Mouse (Mus musculus) CH12.LX (cell line): ENCODE measurements around the gene Gm49673. TPM values are rescaled to one million over a fixed set of nuclear protein-coding genes. Genes with fewer than 3 reads are reported as not detected.
"Not testable (repeated sequence)": the region's sequence is repeated elsewhere in the genome, so short reads cannot be mapped to it uniquely, and the experiment has no call there.

Experiments used
- DNase-seq: peaks from one replicate; pipeline ENCODE4 v3.0.0-alpha.2; 2013; ENCODE audit errors: extremely low read depth
- H3K27ac ChIP-seq: 2 replicates; pipeline ENCODE4 v1.5.1; 2012; ENCODE audit warnings: low read depth, mild to moderate bottlenecking, control low read depth, moderate library complexity; ENCODE audit not compliant: insufficient read depth
- H3K27me3 ChIP-seq: replicated peaks from 2 replicates; pipeline ENCODE3; 2012; ENCODE audit warnings: inconsistent platforms
- H3K36me3 ChIP-seq, 2 experiments: replicated peaks in 1 of 2; 2 replicates each; pipeline versions ENCODE3 to v1.6.1; 2012; ENCODE audit warnings: inconsistent platforms in 1 of 2, low read length in 1 of 2, mild to moderate bottlenecking in 1 of 2, mixed read lengths in 1 of 2, moderate library complexity in 1 of 2; ENCODE audit not compliant: control insufficient read depth in 1 of 2, insufficient read depth in 1 of 2
- H3K4me1 ChIP-seq, 2 experiments: 2 replicates each; pipeline ENCODE4 v1.6.1; 2012; ENCODE audit warnings: inconsistent platforms in 1 of 2, moderate library complexity in 1 of 2; ENCODE audit not compliant: insufficient read depth in 2 of 2, control insufficient read depth in 1 of 2
- H3K4me2 ChIP-seq: 2 replicates; pipeline ENCODE4 v1.6.1; 2012; ENCODE audit warnings: low read depth, mild to moderate bottlenecking, control low read depth; ENCODE audit not compliant: poor library complexity, insufficient read depth, severe bottlenecking
- H3K4me3 ChIP-seq, 3 experiments: fragments of 150-350 bp in 1 of 3; sonication (generic) in 1 of 3; replicated peaks in 1 of 3; 2 replicates each; pipeline versions ENCODE3 to v1.5.1; 2011 to 2012; ENCODE audit warnings: low read depth in 2 of 3, low read length in 2 of 3, mild to moderate bottlenecking in 2 of 3, moderate library complexity in 2 of 3, control low read depth in 1 of 3, improper control_type of control experiment in 1 of 3, inconsistent platforms in 1 of 3, mixed read lengths in 1 of 3; ENCODE audit not compliant: poor library complexity in 1 of 3
- H3K79me2 ChIP-seq: replicated peaks from 2 replicates; pipeline ENCODE4 v1.6.1; 2012; ENCODE audit warnings: mild to moderate bottlenecking, moderate library complexity; ENCODE audit not compliant: control insufficient read depth, poor library complexity, insufficient read depth, severe bottlenecking; ENCODE audit errors: extremely low read depth
- H3K9ac ChIP-seq: 2 replicates; pipeline ENCODE4 v1.6.1; 2012; ENCODE audit warnings: low read depth, mild to moderate bottlenecking, control low read depth, moderate library complexity; ENCODE audit not compliant: insufficient read depth
- H3K9me3 ChIP-seq: replicated peaks from 2 replicates; pipeline ENCODE3; 2012; ENCODE audit warnings: low read length, inconsistent platforms, mixed read lengths
- dilution Hi-C: fragments of 300-500 bp; cut with MboI; formaldehyde crosslinking; loops from 2 replicates; pipeline ENCODE4 v1.14.3; 2020; ENCODE audit warnings: low sequenced_read_pairs; ENCODE audit not compliant: extremely low pct_unique_long_range_greater_than_20kb, extremely low pct_ligation_motif_present
- in situ Hi-C: fragments of 300-500 bp; cut with MboI; formaldehyde crosslinking; loops from 3 replicates; pipeline ENCODE4 v1.14.3; 2019; ENCODE audit warnings: low sequenced_read_pairs, low pct_ligation_motif_present, low pct_unique_long_range_greater_than_20kb, mixed read lengths
- polyA plus RNA-seq: library from polyadenylated mRNA; unstranded; fragments of >175 nt; gene quantifications from 2 replicates; pipeline ENCODE4 v1.2.1, GENCODE M21; 2012; ENCODE audit warnings: low read depth; ENCODE audit not compliant: insufficient read length
- total RNA-seq, 2 experiments: library from RNA; depleted of rRNA; stranded (reverse); fragments of 300-350 nt in 1 of 2; fragments of >200 nt in 1 of 2; gene quantifications; 2 replicates each; pipeline ENCODE4 v1.2.3; 2012 to 2014

The Gm49673 gene
- total and polyA plus RNA-seq, 3 experiments: 0.10 TPM; not detected in 2

DNA sequence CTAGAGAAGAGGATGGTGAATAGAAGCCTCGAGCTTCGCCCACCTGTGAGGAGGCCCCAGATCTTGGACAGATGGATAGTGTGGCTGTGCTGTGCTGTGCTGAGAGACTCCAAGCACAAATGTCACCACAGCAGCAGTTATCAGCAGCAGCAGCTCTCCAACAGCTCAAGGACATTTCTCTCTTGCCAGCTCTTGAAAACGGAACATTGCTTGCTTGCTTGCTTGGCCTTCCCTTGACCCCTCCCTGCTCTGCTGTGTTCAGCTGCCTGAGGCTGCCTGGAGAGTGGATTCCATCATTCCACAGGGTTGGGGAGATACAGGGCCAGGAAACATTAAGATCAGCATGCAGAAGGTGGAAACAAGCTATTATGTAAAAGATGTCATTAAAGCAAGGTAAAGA is 24.6 kb downstream of the Gm49673 start:
- H3K9ac ChIP-seq, H3K27me3 ChIP-seq, dilution Hi-C loops, H3K27ac ChIP-seq, H3K4me2 ChIP-seq, H3K4me3 ChIP-seq, H3K4me1 ChIP-seq, in situ Hi-C loops, H3K9me3 ChIP-seq, H3K36me3 ChIP-seq, DNase-seq, H3K79me2 ChIP-seq: not testable (repeated sequence)

DNA sequence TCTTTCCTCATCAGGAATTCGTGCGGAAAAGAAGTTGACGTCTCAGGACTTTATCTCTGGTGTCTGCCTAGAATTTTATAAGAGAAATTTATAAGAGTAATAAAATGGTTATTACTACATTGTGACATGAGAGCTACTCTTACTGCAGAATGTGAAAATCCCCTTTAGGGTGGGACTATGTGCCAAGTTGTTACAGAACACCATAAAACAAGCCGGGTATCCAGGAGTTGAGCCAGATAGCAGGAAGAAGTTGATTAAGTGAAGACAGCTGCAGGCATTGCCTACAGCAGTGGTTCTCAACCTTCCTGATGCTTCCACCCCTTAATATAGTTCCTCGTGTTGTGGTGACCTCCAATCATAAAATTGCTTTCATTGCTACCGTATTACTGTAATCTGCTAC is 30.7 kb downstream of the Gm49673 start:
- H3K79me2 ChIP-seq, H3K4me2 ChIP-seq, DNase-seq, dilution Hi-C loops, in situ Hi-C loops, H3K9me3 ChIP-seq, H3K27me3 ChIP-seq, H3K27ac ChIP-seq, H3K9ac ChIP-seq, H3K4me3 ChIP-seq, H3K4me1 ChIP-seq, H3K36me3 ChIP-seq: not testable (repeated sequence)

DNA sequence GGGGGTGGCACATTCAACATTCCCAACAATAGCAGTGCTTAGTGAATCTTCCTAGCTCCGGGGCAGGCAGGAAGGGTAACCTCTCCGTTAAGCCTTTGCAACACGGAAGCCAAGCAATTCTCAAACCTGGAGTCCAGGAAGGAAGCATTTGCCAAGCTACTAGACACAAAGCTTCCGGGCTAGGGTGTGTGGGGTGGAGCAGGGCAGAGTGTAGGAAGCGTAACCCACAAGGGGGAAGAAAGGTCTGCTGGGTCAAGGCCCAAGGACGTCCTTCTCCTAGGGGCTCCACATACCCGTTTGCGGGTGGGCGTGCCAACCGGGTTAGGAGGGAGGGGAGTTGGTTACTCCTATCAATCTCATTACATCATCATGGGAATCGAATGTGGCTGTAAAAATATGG is 31.2 kb downstream of the Gm49673 start:
- H3K9me3 ChIP-seq, H3K27ac ChIP-seq, H3K4me1 ChIP-seq, H3K4me3 ChIP-seq, in situ Hi-C loops, H3K36me3 ChIP-seq, H3K27me3 ChIP-seq, dilution Hi-C loops, H3K4me2 ChIP-seq, H3K9ac ChIP-seq, DNase-seq, H3K79me2 ChIP-seq: not testable (repeated sequence)

DNA sequence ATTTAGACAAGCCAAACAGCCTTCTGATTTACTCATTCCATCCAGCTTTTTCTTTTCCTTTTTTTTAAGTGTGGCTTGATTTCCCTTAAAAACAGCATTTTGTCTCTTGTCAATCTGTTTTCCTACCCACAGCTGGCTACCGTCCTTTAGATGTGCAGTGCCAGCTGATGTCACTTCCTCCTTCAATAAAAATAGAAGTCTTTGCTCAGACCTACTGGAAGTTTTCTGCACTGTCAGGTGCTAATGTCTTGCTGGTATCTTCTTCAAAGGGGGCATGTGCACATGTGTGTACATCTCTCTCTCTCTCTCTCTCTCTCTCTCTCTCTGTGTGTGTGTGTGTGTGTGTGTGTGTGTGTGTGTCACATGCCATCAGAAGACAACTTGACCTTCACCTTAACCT is 35.4 kb downstream of the Gm49673 start:
- H3K4me3 ChIP-seq, dilution Hi-C loops, H3K27me3 ChIP-seq, in situ Hi-C loops, H3K36me3 ChIP-seq, H3K27ac ChIP-seq, DNase-seq, H3K4me1 ChIP-seq, H3K4me2 ChIP-seq, H3K79me2 ChIP-seq, H3K9ac ChIP-seq, H3K9me3 ChIP-seq: not testable (repeated sequence)

DNA sequence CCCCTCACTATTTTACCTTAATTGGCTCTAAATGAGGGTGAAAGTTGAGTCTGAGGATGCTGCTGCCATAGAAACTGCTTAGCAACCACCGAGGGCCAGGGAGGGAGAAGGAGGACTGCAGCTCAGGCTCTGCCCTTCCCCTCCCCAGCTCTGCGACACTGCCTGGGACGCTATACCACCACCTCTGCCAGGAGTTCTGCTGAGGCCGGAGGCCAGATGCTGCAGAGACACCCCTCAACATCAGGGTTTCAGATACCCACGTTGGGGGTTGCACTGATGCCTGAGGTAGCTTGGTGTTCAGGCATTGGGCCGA is 46.3 kb downstream of the Gm49673 start:
- H3K4me1 ChIP-seq, H3K27me3 ChIP-seq, H3K9me3 ChIP-seq, dilution Hi-C loops, H3K9ac ChIP-seq, H3K4me3 ChIP-seq, H3K27ac ChIP-seq, H3K79me2 ChIP-seq, in situ Hi-C loops, H3K4me2 ChIP-seq, DNase-seq, H3K36me3 ChIP-seq: not testable (repeated sequence)

DNA sequence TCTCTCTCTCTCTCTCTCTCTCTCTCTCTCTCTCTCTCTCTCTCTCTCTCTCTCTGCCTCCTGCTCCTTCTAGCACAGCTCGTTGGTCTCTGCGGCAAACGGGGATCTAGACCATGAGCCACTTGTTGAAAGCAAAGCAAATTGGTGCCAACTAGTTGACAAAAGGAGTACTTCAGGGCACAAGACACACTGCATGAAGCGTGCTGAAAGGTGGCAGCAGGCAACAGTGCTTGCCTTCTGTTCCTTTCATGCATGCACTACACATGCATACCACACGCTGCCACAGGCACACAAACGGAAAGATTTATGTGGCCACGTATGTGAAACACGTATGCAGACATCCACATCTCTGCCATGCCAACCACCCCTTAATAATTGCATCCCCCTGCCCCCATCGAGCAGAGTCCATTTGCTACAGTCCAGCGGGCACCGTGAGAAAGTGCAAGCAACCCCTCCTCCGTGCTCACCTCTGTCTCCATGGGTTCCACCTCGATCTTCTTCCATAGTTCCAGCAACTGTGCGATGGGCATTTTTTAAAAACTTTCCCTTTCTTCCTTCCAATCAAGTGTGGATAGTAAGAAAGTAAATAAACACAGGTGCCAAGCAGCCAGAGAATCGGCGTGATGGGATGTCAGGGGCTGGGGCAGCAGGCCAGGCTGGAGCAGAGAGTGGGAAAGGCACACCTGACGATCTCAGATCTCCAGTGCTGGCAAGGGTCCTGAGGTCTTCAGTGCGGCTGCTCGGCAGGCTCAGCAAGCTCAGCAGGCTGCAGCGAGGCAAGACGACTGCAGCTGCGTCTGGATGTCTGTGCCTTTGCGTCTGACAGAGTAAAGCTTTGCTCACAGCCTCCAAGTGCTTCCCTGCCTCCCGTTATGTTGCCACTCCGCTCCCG is 46.9 kb downstream of the Gm49673 start:
- H3K36me3 ChIP-seq, DNase-seq, H3K4me2 ChIP-seq, H3K9me3 ChIP-seq, H3K4me1 ChIP-seq, H3K27ac ChIP-seq, dilution Hi-C loops, H3K27me3 ChIP-seq, H3K4me3 ChIP-seq, in situ Hi-C loops, H3K9ac ChIP-seq, H3K79me2 ChIP-seq: not testable (repeated sequence)
